Comparison of ENCODE assay signal across 19 mouse cellular contexts in genomic region chr1:185608440-185608839, GRCm38 (mm10).
DNase-seq lines count a peak whose midpoint lies in the region; ATAC-seq and TF ChIP-seq lines count a peak whose summit lies in the region.
"Had no signal": no experiment of that assay in that cellular context is flagged by ENCODE, and none has a peak within 500 bp of the region (broad histone marks: within the 10 kb centered on the region; RNA-seq: fewer than 3 reads in every experiment).

No protein-coding gene starts in this region.

- POLR2A ChIA-PET in Patski (lab: Charles Lee) = no interaction called here

- TF ChIP-seq CTCF in kidney, adult 2 months (conservative IDR thresholded peaks at IDR 0.05; ENCODE audit: insufficient read depth, insufficient read length, low read depth, low read length) = no peak
- TF ChIP-seq CTCF in Patski (IDR thresholded peaks at IDR 0.05) = no peak

- no peaks in the 10 kb centered on the region for H3K9me3 ChIP-seq in kidney, embryonic 15.5 days (replicated peaks)
- H3K9me3 ChIP-seq: embryonic facial prominence, embryonic 10.5 days; embryonic facial prominence, embryonic 12.5 days; forebrain, embryonic 13.5 days; forebrain, embryonic 15.5 days had no signal

- no peak overlapping the region for H3K4me3 ChIP-seq in kidney, adult 2 months (ENCODE audit: insufficient read depth, low read depth, low read length)
- no peak overlapping the region for H3K4me3 ChIP-seq in kidney, embryonic 15.5 days (replicated peaks)
- H3K4me3 ChIP-seq: embryonic facial prominence, embryonic 10.5 days; embryonic facial prominence, embryonic 12.5 days; forebrain, embryonic 13.5 days; forebrain, embryonic 15.5 days had no signal

- peaks cover 7% of the 10 kb centered on the region; the same call in 1 of the 2 replicates for H3K4me1 ChIP-seq in kidney, adult 2 months (ENCODE audit: control insufficient read depth, insufficient read depth, low read length)
- H3K4me1 ChIP-seq in kidney, embryonic 15.5 days = no peaks in the 10 kb centered on the region
- H3K4me1 ChIP-seq: embryonic facial prominence, embryonic 10.5 days; embryonic facial prominence, embryonic 12.5 days; forebrain, embryonic 13.5 days; forebrain, embryonic 15.5 days had no signal

- WGBS in kidney, adult 2 months = 41% methylated on average over 3 of the region's 3 CpGs
- 86% methylated on average over 3 of the region's 3 CpGs for WGBS in kidney, embryonic 15.5 days

- no peak for ATAC-seq in kidney, embryonic 15.5 days (replicated peaks; ENCODE audit: low FRiP score)
- ATAC-seq in Patski = peak; percentile 62
- ATAC-seq: activated CD4-positive, CD25-positive, alpha-beta regulatory T cell, adult 4 months; forebrain, embryonic 13.5 days; forebrain, embryonic 15.5 days had no signal

- in situ Hi-C loops in Patski (cut with MboI; ENCODE audit: low pct_unique_long_range_greater_than_20kb) = no loop called here

- H3K4me2 ChIP-seq in kidney, embryonic 15.5 days = no peak overlapping the region
- H3K4me2 ChIP-seq: embryonic facial prominence, embryonic 12.5 days; forebrain, embryonic 13.5 days; forebrain, embryonic 15.5 days had no signal

- no peak overlapping the region for H3K27ac ChIP-seq in kidney, adult 2 months (ENCODE audit: insufficient read depth, low read depth, low read length)
- H3K27ac ChIP-seq in kidney, embryonic 15.5 days = no peak overlapping the region
- H3K27ac ChIP-seq: embryonic facial prominence, embryonic 10.5 days; embryonic facial prominence, embryonic 12.5 days; forebrain, embryonic 13.5 days; forebrain, embryonic 15.5 days had no signal

- peak; percentile 63 for DNase-seq in kidney, adult 2 months
- no peak for DNase-seq in kidney, postnatal 10 days
- peak; percentile 61 for DNase-seq in kidney, adult 9 months
- peak; percentile 85 for DNase-seq in Patski (ENCODE audit: low read depth, low spot score)
- DNase-seq in urinary bladder, adult 2 months (ENCODE audit: low spot score) = no peak
- DNase-seq: adrenal gland, adult 8-10 months; adrenal gland, postnatal 14 days; adrenal gland, postnatal 36 days; cerebellum, adult 11-12 months; cerebellum, adult 2 months; cerebellum, adult 9-10 months; cerebellum, postnatal 10 days; cerebellum, postnatal 25 days had no signal

- TF ChIP-seq POLR2A in kidney, adult 2 months (IDR thresholded peaks at IDR 0.05; ENCODE audit: low read depth, low read length) = no peak

- no peak overlapping the region for H3K9ac ChIP-seq in kidney, embryonic 15.5 days
- H3K9ac ChIP-seq: embryonic facial prominence, embryonic 12.5 days; forebrain, embryonic 13.5 days; forebrain, embryonic 15.5 days had no signal

- no peaks in the 10 kb centered on the region for H3K27me3 ChIP-seq in kidney, adult 2 months (replicated peaks; ENCODE audit: control insufficient read depth, insufficient read depth, low read length)
- no peaks in the 10 kb centered on the region for H3K27me3 ChIP-seq in kidney, embryonic 15.5 days
- no peaks in the 10 kb centered on the region for H3K27me3 ChIP-seq in Patski
- H3K27me3 ChIP-seq: embryonic facial prominence, embryonic 12.5 days; forebrain, embryonic 13.5 days; forebrain, embryonic 15.5 days had no signal

- no peaks in the 10 kb centered on the region for H3K36me3 ChIP-seq in kidney, adult 2 months (ENCODE audit: control insufficient read depth, insufficient read depth, low read length)
- no peaks in the 10 kb centered on the region for H3K36me3 ChIP-seq in kidney, embryonic 15.5 days
- H3K36me3 ChIP-seq: embryonic facial prominence, embryonic 10.5 days; embryonic facial prominence, embryonic 12.5 days; forebrain, embryonic 15.5 days had no signal

- CTCF ChIA-PET in Patski (lab: Charles Lee) = no interaction called here

Comparison
In these comparisons a context has a peak if more than half of its experiments do, and no peak if none do; other contexts are left out.
1. DNase-seq: peak in kidney, adult 2 months (single experiment), kidney, adult 9 months (single experiment) and Patski (single experiment); none in kidney, postnatal 10 days (single experiment) and urinary bladder, adult 2 months (single experiment).